Mouse (Mus musculus) C2C12 (cell line): ENCODE data around the gene Rmi2. TPM values are rescaled to one million over a fixed set of nuclear protein-coding genes. Genes with fewer than 3 reads are reported as not detected.
"Not testable (repeated sequence)": the region's sequence is repeated elsewhere in the genome, so short reads cannot be mapped to it uniquely, and the experiment has no call there.

ENCODE experiments used
- H3K27me3 ChIP-seq: one replicate; pipeline ENCODE4 v1.6.1; 2011; ENCODE audit not compliant: control insufficient read depth, insufficient read depth, insufficient read length
- H3K36me3 ChIP-seq: one replicate; pipeline ENCODE4 v1.6.1; 2011; ENCODE audit not compliant: control insufficient read depth, insufficient read depth
- H3K4me3 ChIP-seq: one replicate; pipeline ENCODE4 v1.5.1; 2011; ENCODE audit warnings: mild to moderate bottlenecking, control low read depth; ENCODE audit not compliant: poor library complexity, insufficient read depth, severe bottlenecking
- H3K79me2 ChIP-seq: one replicate; pipeline ENCODE4 v1.6.1; 2011; ENCODE audit not compliant: control insufficient read depth, insufficient read depth
- H3K79me3 ChIP-seq: one replicate; pipeline ENCODE4 v1.6.1; 2011; ENCODE audit warnings: low read depth, control low read depth
- H3ac ChIP-seq: one replicate; pipeline ENCODE3; 2011; ENCODE audit warnings: low read depth; ENCODE audit not compliant: control insufficient read depth, insufficient read length
- CEBPB ChIP-seq: IDR thresholded peaks from one replicate; pipeline ENCODE4 v1.6.1; 2011; ENCODE audit warnings: low read depth, mild to moderate bottlenecking, control low read depth, moderate library complexity
- CTCF ChIP-seq: IDR thresholded peaks from one replicate; pipeline ENCODE4 v1.5.1; 2011; ENCODE audit not compliant: control insufficient read depth, insufficient read depth, insufficient read length
- FOSL1 ChIP-seq: IDR thresholded peaks from one replicate; pipeline ENCODE4 v1.8.0; 2011; ENCODE audit warnings: mild to moderate bottlenecking, low read length; ENCODE audit not compliant: poor library complexity, insufficient read depth, severe bottlenecking
- MAX ChIP-seq: IDR thresholded peaks from one replicate; pipeline ENCODE4 v1.6.1; 2011; ENCODE audit warnings: mild to moderate bottlenecking, control low read depth
- MYOD1 ChIP-seq: IDR thresholded peaks from one replicate; pipeline ENCODE4 v1.6.1; 2011; ENCODE audit warnings: low read depth; ENCODE audit not compliant: control insufficient read depth, insufficient read length
- MYOG ChIP-seq: IDR thresholded peaks from one replicate; pipeline ENCODE4 v1.6.1; 2011; ENCODE audit not compliant: control insufficient read depth, insufficient read length; ENCODE audit errors: extremely low read depth
- USF1 ChIP-seq: IDR thresholded peaks from one replicate; pipeline ENCODE4 v1.6.1; 2011; ENCODE audit warnings: low read depth, mild to moderate bottlenecking, control low read depth, moderate library complexity
- polyA plus RNA-seq: library from polyadenylated mRNA; unstranded; fragments of >200 nt; fragmentation: generic; extraction: Trizol; gene quantifications from one replicate; pipeline ENCODE4 v1.2.1, GENCODE M21; 2012; ENCODE audit warnings: missing spikeins

Gene Rmi2
- polyA plus RNA-seq, 1 experiment: 2.5 TPM

- Histone ChIP-seq H3K4me3 (no peak within 1 kb of the TSS), H3ac (no peak within 1 kb of the TSS), H3K36me3 (no peaks in the 10 kb centered on the region), H3K79me2 (peaks cover 15% of the 10 kb centered on the region), H3K79me3 (peaks cover 10% of the 10 kb centered on the region), H3K27me3 (no peaks in the 10 kb centered on the region)
- TF ChIP-seq CEBPB (no peak), MAX (no peak), FOSL1 (no peak), CTCF (no peak), MYOG (no peak), MYOD1 (no peak), USF1 (no peak)
Observed at GRCm38 (mm10) chr16:10788271-10788670, 46.6 kb upstream of the Rmi2 start, which contains the start of gene Tnp2. Gene Tnp2 (minus strand): TSS chr16:10788660.

- peaks cover 5% of the 10 kb centered on the region for H3K79me3 ChIP-seq
- H3K36me3 ChIP-seq: no peaks in the 10 kb centered on the region
- peaks cover 9% of the 10 kb centered on the region for H3K79me2 ChIP-seq
- no peak overlapping the region for H3K4me3 ChIP-seq
- H3K27me3 ChIP-seq: no peaks in the 10 kb centered on the region
- no peak overlapping the region for H3ac ChIP-seq
- TF ChIP-seq USF1: no peak
Observed at GRCm38 (mm10) chr16:10788866-10789265, 46.0 kb upstream of the Rmi2 start.

- no peaks in the 10 kb centered on the region for H3K27me3 ChIP-seq
- no peak within 1 kb of the TSS for H3ac ChIP-seq
- no peak within 1 kb of the TSS for H3K4me3 ChIP-seq
- TF ChIP-seq MYOD1 (no peak), USF1 (no peak), MYOG (no peak), CEBPB (no peak), MAX (no peak), FOSL1 (no peak), CTCF (no peak)
- H3K79me2 ChIP-seq: no peaks in the 10 kb centered on the region
- H3K79me3 ChIP-seq: no peaks in the 10 kb centered on the region
- no peaks in the 10 kb centered on the region for H3K36me3 ChIP-seq
Observed at GRCm38 (mm10) chr16:10790702-10791101, 44.2 kb upstream of the Rmi2 start, which contains the start of gene Prm3. Gene Prm3 (minus strand): TSS chr16:10790914.

GRCm38 (mm10) chr16:10796034-10796433 is 38.8 kb upstream of the Rmi2 start, which contains the start of gene Prm2:
Gene Prm2 (minus strand): TSS chr16:10796134.
- no peak for TF ChIP-seq MAX
- no peak for TF ChIP-seq USF1
- no peak for TF ChIP-seq MYOG
- TF ChIP-seq CTCF: no peak
- no peak for TF ChIP-seq FOSL1
- TF ChIP-seq CEBPB: no peak
- no peak for TF ChIP-seq MYOD1
- Histone ChIP-seq H3K4me3 (no peak within 1 kb of the TSS), H3ac (no peak within 1 kb of the TSS), H3K27me3 (no peaks in the 10 kb centered on the region), H3K36me3 (no peaks in the 10 kb centered on the region), H3K79me2 (no peaks in the 10 kb centered on the region), H3K79me3 (no peaks in the 10 kb centered on the region)

GRCm38 (mm10) chr16:10802420-10802819 is 32.4 kb upstream of the Rmi2 start:
- peaks cover 17% of the 10 kb centered on the region for H3K27me3 ChIP-seq
- H3K79me3 ChIP-seq, H3K79me2 ChIP-seq, H3ac ChIP-seq, H3K36me3 ChIP-seq, H3K4me3 ChIP-seq: not testable (repeated sequence)

- no peaks in the 10 kb centered on the region for H3K79me2 ChIP-seq
- H3K27me3 ChIP-seq: peaks cover 38% of the 10 kb centered on the region
- TF ChIP-seq FOSL1 (no peak), MYOD1 (no peak), CTCF (no peak), CEBPB (no peak), MAX (no peak), USF1 (no peak), MYOG (no peak)
- H3K4me3 ChIP-seq: no peak within 1 kb of the TSS
- no peaks in the 10 kb centered on the region for H3K79me3 ChIP-seq
- no peaks in the 10 kb centered on the region for H3K36me3 ChIP-seq
- no peak within 1 kb of the TSS for H3ac ChIP-seq
Observed at GRCm38 (mm10) chr16:10805789-10806527, 28.9 kb upstream of the Rmi2 start, which contains the start of gene Prm1. Gene Prm1 (minus strand): TSS chr16:10805839.
